Mouse (Mus musculus): ENCODE data around the gene Npcd. TPM values are rescaled to one million over a fixed set of nuclear protein-coding genes. Genes with fewer than 3 reads are reported as not detected.

Gene Npcd
- total and polyA plus RNA-seq, 2 experiments from 2014 or later, result 2.7 to 12.6 TPM

GRCm38 (mm10) chr15:79847100-79847499 is 13.1 kb upstream of the Npcd start:
- Histone ChIP-seq H3K36me3 (ENCODE audit: insufficient read depth, low read length) (no peaks in the 10 kb centered on the region), H3K9ac (replicated peaks; ENCODE audit: low read length) (no peak overlapping the region), H3K4me3 (ENCODE audit: low read length) (no peak overlapping the region), H3K4me1 (ENCODE audit: insufficient read depth, low read length) (peaks cover 9% of the 10 kb centered on the region; the same call in 1 of the 2 replicates), H3K27me3 (ENCODE audit: insufficient read depth, low read length) (no peaks in the 10 kb centered on the region), H3K4me2 (ENCODE audit: low read depth, low read length) (no peak overlapping the region), H3K9me3 (ENCODE audit: low read length) (no peaks in the 10 kb centered on the region), H3K27ac (peak overlapping the region; percentile 26; the same call in 1 of the 2 replicates)
- ATAC-seq (0 out of 2 replicates have a peak, but pooled peaks have one; percentile 27), DNase-seq (ENCODE audit: low spot score) (peak; percentile 49)
- TF ChIP-seq CTCF (IDR thresholded peaks at IDR 0.05; ENCODE audit: low read depth), result no peak
- 19% methylated on average over 5 of the region's 5 CpGs for WGBS

GRCm38 (mm10) chr15:79845986-79846385 is 11.9 kb upstream of the Npcd start:
- H3K27me3 ChIP-seq (ENCODE audit: insufficient read depth, low read length), result no peaks in the 10 kb centered on the region
- 51% methylated on average over 4 of the region's 4 CpGs for WGBS
- TF ChIP-seq CTCF (IDR thresholded peaks at IDR 0.05; ENCODE audit: low read depth), result no peak
- no peaks in the 10 kb centered on the region for H3K36me3 ChIP-seq (ENCODE audit: insufficient read depth, low read length)
- H3K4me3 ChIP-seq (ENCODE audit: low read length), result no peak overlapping the region
- DNase-seq (ENCODE audit: low spot score), result no peak
- H3K9me3 ChIP-seq (ENCODE audit: low read length), result no peaks in the 10 kb centered on the region
- no peak for ATAC-seq
- peaks cover 9% of the 10 kb centered on the region; the same call in 1 of the 2 replicates for H3K4me1 ChIP-seq (ENCODE audit: insufficient read depth, low read length)
- no peak overlapping the region for H3K9ac ChIP-seq (replicated peaks; ENCODE audit: low read length)
- H3K4me2 ChIP-seq (ENCODE audit: low read depth, low read length), result no peak overlapping the region
- no peak overlapping the region for H3K27ac ChIP-seq

GRCm38 (mm10) chr15:79842985-79843384 is 8.9 kb upstream of the Npcd start:
- Histone ChIP-seq H3K27ac (no peak overlapping the region), H3K27me3 (ENCODE audit: insufficient read depth, low read length) (no peaks in the 10 kb centered on the region), H3K4me2 (ENCODE audit: low read depth, low read length) (no peak overlapping the region), H3K4me3 (ENCODE audit: low read length) (no peak overlapping the region), H3K4me1 (ENCODE audit: insufficient read depth, low read length) (peaks cover 9% of the 10 kb centered on the region; the same call in 1 of the 2 replicates), H3K9ac (replicated peaks; ENCODE audit: low read length) (no peak overlapping the region), H3K36me3 (ENCODE audit: insufficient read depth, low read length) (no peaks in the 10 kb centered on the region), H3K9me3 (ENCODE audit: low read length) (no peaks in the 10 kb centered on the region)
- DNase-seq (ENCODE audit: low spot score), result no peak
- 88% methylated on average over 3 of the region's 3 CpGs for WGBS
- no peak for ATAC-seq
- TF ChIP-seq CTCF (IDR thresholded peaks at IDR 0.05; ENCODE audit: low read depth), result no peak

GRCm38 (mm10) chr15:79840281-79840680 is 6.2 kb upstream of the Npcd start:
- H3K9me3 ChIP-seq (ENCODE audit: low read length), result no peaks in the 10 kb centered on the region

GRCm38 (mm10) chr15:79834881-79835260 is 834 bp upstream of the Npcd start:
- DNase-seq (ENCODE audit: low spot score) (no peak), ATAC-seq (no peak)
- peaks cover 16% of the 10 kb centered on the region for H3K4me1 ChIP-seq (ENCODE audit: insufficient read depth, low read length)
- peak overlapping the region; percentile 95 for H3K27ac ChIP-seq
- no peak for TF ChIP-seq CTCF (IDR thresholded peaks at IDR 0.05; ENCODE audit: low read depth)
- H3K36me3 ChIP-seq (ENCODE audit: insufficient read depth, low read length), result no peaks in the 10 kb centered on the region
- no peaks in the 10 kb centered on the region for H3K27me3 ChIP-seq (ENCODE audit: insufficient read depth, low read length)
- peak overlapping the region; percentile 80; the same call in 1 of the 2 replicates for H3K9ac ChIP-seq (replicated peaks; ENCODE audit: low read length)
- WGBS, result 29% methylated on average over 9 of the region's 9 CpGs
- peak overlapping the region; percentile 100 for H3K4me2 ChIP-seq (ENCODE audit: low read depth, low read length)
- H3K4me3 ChIP-seq (ENCODE audit: low read length), result peak overlapping the region; percentile 83
- no peaks in the 10 kb centered on the region for H3K9me3 ChIP-seq (ENCODE audit: low read length)

More at GRCm38 (mm10) chr15:79840281-79840680, 6.2 kb upstream of the Npcd start:
- Histone ChIP-seq H3K4me3 (ENCODE audit: low read length) (no peak overlapping the region), H3K4me1 (ENCODE audit: insufficient read depth, low read length) (no peaks in the 10 kb centered on the region), H3K9ac (replicated peaks; ENCODE audit: low read length) (no peak overlapping the region), H3K4me2 (ENCODE audit: low read depth, low read length) (no peak overlapping the region), H3K27ac (no peak overlapping the region), H3K27me3 (ENCODE audit: insufficient read depth, low read length) (no peaks in the 10 kb centered on the region), H3K36me3 (ENCODE audit: insufficient read depth, low read length) (no peaks in the 10 kb centered on the region)
- TF ChIP-seq CTCF (IDR thresholded peaks at IDR 0.05; ENCODE audit: low read depth), result no peak
- ATAC-seq, result no peak
- DNase-seq (ENCODE audit: low spot score), result no peak
- WGBS, result 68% methylated on average over 2 of the region's 2 CpGs

GRCm38 (mm10) chr15:79833251-79834050 is 586 bp downstream of the Npcd start:
- Histone ChIP-seq H3K36me3 (ENCODE audit: insufficient read depth, low read length) (no peaks in the 10 kb centered on the region), H3K4me3 (ENCODE audit: low read length) (peak overlapping the region; percentile 83), H3K4me1 (ENCODE audit: insufficient read depth, low read length) (peaks cover 16% of the 10 kb centered on the region), H3K27me3 (ENCODE audit: insufficient read depth, low read length) (no peaks in the 10 kb centered on the region), H3K9ac (replicated peaks; ENCODE audit: low read length) (peak overlapping the region; percentile 80), H3K27ac (peak overlapping the region; percentile 95), H3K4me2 (ENCODE audit: low read depth, low read length) (peak overlapping the region; percentile 100), H3K9me3 (ENCODE audit: low read length) (no peaks in the 10 kb centered on the region)
- TF ChIP-seq CTCF (IDR thresholded peaks at IDR 0.05; ENCODE audit: low read depth), result no peak
- WGBS, result under 1% methylated on average over 39 of the region's 41 CpGs
- ATAC-seq (peak; percentile 0; the same call in 1 of the 2 replicates), DNase-seq (ENCODE audit: low spot score) (peak; percentile 73)
